Mouse (Mus musculus): Measurements from ENCODE around the gene Lmod2.

Lmod2 gene

DNA sequence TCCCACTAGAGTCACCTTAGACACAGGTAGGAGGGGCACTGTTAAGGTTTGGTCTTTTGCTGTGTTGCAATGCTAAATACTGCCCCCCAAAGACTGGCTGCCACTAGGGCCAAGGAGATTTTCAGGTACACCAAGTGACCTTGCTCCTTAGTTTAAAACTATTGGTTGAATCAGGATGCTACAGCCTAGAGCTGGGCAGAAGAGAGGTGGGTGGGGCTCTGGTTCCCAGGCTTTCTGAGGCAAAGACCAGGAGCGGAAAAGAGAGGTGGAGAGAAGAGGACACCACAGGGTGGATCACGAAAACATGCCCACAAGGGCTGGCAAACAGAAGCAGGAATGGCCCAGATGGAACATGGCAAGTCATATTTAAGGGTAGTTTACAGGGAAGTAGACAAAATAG, 44.6 kb downstream of the Lmod2 start:
- no peak for DNase-seq (ENCODE audit: low spot score)

GRCm38 (mm10) chr6:24642960-24643359, 45.4 kb downstream of the Lmod2 start:
- no peak for DNase-seq (ENCODE audit: low spot score)

DNA sequence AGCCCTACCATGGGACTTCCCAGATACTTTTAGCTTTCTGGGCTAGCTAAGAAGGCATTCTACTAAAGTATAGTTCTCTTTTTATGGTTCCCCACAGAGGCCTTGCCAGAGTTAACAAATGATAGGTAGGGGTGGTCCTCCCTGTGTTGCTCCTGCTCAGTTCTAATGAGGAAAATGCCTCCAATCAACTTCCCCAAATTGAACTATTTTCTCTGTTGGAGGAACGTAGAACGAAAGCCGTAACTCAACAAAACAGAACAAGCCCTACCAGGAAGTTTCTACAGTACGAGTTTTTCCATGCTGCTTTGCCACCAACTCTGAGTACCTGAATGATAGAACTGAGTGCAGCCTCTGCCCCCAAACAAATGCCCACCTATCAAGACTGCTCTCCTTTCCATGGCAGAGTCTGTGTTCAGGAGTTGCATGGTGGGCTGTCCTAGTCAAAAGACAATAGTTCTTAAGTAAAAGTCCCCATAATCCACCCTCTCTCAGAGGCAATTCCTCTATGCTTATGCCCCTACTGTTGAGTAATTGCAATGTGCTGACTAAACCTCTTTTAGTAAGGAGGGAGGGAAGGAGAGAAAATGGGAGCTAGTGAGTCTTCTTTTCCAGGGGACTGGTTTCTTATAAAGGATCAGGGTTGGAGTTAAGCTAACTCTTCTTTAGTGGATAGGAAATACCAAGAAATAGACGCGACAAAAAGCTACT, 47.9 kb downstream of the Lmod2 start:
- DNase-seq (ENCODE audit: low spot score) = no peak

DNA sequence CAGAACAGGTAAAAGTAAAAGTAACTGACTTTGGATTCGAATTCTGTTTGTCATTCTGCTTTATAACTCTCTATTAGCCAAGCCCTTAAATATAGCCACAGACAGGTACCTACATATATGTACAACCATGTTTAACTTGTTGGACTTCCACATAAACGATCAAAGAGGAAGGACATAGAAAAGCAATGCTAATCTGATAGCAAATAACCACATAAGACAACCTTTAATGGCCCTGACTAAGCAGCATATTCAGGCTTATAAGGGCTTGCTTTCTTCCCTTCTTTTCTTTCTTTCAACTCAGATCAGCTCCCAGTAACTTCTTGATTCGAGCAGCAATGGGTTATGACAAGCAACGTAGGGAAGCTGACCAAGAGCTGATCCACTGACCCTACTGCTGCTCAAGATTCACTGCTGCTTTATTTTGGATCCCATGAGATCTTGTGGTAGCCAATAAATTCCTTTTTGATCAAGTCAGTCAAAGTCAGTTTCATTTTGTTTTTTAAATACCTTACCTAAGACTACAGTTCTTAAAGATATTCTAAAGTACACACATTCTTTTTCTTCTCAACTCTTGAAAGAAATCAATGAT, 49.6 kb downstream of the Lmod2 start:
- no peak for DNase-seq (ENCODE audit: low spot score)

DNA sequence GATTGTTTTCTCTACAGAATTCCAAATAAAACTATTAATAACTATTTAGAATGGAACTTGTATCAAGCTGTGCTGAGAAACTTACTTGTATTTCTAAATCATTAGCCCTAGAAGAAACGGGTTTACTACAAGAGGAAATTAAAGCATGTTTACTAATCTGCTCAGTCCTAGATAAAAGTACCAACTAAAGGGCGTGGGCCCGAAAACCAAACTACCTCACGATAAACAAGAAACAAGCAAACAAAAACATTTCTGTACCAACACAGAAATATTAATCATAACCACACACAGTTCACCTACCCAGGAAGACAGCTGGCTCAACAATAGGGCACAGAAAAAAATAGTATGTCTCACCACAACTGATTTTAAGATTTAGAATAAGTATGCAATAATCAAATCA, 50.8 kb downstream of the Lmod2 start:
- no peak for DNase-seq (ENCODE audit: low spot score)

DNA sequence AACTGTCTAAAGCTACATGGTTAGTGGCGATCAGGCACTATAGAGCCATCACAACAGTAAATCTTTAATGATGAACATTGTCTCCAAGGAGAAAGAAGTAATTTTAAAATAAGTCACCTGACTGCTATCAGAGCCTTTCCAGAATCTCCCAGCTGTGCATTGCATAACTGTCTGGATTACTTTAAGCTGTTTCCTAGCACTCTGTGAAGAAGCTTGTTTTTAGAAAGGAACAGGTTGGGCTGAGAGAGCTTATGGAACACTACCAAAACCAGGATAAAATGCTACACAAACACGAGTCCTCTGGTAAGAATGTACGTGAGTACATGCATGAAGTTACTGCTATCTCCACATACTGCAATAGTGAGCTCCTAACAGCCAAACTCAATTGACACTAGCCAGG, 53.2 kb downstream of the Lmod2 start:
- no peak for DNase-seq (ENCODE audit: low spot score)

- DNase-seq (ENCODE audit: low spot score) = no peak
Measured at GRCm38 (mm10) chr6:24651538-24651937, 54.0 kb downstream of the Lmod2 start.
